Mouse (Mus musculus): ENCODE data around the gene Tent4b.

Tent4b gene

DNA sequence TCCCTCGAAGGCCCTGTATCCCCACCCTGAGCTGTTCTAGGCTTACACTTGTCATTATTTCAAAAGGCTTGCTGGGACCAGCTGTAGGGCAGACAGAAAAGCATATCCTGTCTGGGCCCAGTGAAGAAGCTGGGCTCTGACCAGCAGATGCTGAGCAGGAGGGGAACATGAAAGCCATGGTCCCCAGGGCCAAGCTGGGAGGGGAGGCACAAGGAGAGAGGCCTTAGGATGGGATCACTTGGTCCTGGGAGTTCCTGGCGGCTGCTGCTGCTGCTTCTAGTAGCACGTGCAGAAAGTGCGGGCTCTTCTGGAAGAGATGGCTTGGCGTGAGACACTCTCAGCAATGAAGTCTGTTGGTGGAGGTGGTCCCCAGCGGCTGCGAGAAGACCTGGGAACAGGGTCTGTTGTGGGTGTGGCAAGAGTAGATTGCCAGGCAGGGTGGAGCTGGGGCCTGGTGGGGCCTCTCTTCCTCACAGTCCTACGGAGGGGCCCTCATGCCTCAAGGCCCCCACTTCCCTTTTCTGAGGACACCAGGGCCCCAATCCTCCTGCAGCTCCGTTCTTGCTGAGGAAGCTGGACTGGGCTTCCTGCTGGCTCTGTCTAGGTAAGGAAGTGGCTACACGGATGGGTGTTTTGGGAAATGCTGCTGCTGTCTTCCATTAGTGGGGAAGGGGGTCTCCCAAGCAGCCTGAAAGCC lies 101.0 kb downstream of the Tent4b start:
- in situ Hi-C loops (cut with MboI, MseI) = loop anchor here (5.0 kb wide), 1 partner anchor 397 kb away; the partner anchor contains the start of gene Cyld

DNA sequence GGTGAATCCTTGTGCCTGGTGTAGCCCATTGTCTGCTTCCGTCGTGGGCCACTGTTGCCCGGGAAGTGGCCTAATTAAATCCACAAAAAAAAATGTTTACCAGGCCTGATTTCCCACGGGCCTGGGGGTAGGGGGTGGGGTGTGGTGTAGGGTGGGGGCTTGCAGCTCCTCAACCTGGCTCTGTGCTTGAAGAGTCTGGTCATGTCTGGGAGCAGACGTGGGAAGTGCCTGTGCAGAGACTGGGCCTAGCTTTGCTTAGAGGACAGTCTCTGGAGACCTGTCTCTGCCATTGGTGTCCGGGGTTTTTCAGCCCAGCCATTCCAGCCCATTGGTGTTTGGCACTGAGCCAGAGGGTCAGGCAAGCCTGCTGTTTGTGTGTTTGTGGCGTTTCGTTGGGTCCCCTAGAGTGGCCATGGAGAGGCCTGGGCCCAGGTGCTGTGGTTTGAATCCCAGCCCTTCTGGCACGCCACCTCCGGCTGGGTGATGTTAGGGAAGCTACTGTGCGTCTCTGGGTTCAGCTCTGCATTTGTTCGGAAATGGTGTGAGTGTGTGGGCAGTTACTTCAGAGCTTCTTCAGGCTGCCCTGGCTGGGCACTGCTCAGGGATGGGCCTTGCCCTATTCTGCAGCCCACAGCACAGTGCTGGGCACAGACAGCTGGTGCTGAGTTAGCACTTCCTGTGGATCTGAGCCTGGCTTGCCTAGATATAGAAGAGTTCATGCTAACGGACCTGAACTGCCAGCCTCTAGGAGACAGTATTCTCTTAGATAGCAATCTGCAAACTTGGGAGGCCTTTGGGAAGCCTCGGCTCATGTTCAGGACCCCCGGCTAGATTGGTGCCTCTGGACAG lies 102.8 kb downstream of the Tent4b start:
- in situ Hi-C loops (cut with MboI, MseI) = no loop called here

DNA sequence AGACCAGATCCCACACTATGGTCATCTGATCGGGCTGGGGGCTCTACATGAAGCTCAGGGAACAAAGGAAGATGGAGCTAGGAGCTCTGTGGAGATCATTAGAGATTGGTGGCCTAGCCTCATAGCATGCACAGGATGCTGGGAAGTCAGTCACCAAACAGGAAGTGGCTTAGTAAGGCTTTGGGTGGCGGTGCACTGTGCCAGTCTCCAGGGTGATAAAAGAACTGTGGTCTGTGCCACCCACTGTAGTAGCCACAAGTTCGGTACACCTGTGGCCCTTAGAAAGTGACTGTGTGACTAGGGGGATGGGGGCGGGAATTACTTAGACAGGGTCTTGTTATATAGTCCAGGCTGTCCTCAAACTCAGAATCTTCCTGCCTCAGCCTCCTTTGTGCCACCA lies 106.8 kb downstream of the Tent4b start:
- in situ Hi-C loops (cut with MboI, MseI) = no loop called here

DNA sequence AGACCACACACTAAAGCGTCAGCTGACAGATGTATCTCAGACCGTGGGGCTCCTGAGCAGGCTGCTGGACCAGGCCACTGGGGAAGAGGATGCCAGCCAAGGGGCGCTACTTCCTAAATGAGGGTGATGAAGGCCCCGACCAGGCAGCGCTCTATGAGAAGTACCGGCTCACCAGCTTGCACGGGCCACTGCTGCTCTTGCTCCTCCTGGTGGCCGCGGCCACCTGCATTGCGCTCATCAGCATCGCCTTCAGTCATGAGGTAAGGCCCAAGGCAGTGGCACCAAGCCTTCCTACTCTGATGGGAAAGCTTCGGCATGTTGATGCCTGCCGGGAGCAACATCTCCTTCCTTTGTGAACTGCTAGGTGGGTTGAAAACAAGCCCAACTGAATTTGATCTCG lies 107.5 kb downstream of the Tent4b start:
- in situ Hi-C loops (cut with MboI, MseI) = no loop called here

DNA sequence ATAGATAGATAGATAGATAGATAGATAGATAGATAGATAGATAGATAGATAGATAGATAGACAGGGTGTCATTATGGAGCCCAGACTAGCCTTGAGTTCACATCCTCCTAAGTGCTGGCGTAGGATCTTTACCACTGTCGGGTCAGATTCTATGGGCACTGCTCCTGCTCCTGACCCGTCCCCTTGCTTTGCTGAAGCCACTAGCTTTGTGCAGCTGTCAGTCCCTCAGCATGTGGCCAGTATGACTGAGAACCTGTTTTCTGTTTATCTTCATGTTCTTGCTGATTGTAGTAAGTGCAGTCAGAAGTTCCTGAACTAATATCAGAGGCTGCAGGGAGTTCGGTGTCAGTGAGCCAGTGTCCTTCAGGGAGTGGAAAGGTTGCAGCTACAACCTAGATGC lies 108.7 kb downstream of the Tent4b start:
- in situ Hi-C loops (cut with MboI, MseI) = no loop called here
